Mouse (Mus musculus): ENCODE results near the gene Pgbd1. TPM values are rescaled to one million over a fixed set of nuclear protein-coding genes. Genes with fewer than 3 reads are reported as not detected.
"Not testable (repeated sequence)": the region's sequence is repeated elsewhere in the genome, so short reads cannot be mapped to it uniquely, and the experiment has no call there.

Gene Pgbd1
- total and polyA plus RNA-seq, 3 experiments: 0.25 to 0.35 TPM; not detected in 1

DNA sequence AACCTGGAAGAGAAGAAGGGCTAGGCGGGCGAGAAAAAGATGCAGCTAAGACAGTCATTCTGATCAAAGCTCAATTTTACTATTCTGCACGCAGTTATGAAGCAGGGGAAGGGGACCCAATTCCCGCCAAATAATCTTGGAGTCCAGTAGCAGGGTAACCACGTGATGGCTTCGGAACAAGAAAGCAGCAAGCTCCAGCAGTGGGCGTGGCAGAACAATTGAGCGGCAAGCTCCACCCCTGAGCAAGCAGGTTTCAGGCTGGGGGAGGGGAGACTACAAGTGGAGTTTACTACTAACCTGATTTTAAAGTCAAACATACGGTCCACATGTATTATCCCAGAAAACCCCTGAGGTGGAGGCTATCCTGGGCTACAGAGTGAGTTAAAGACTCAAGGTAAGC lies 21.7 kb upstream of the Pgbd1 start:
- H3K36me3 ChIP-seq (ENCODE audit: control insufficient read depth in 1 of 2, insufficient read depth in 2 of 2, low read length in 2 of 2); H3K27me3 ChIP-seq (ENCODE audit: control insufficient read depth in 1 of 2, insufficient read depth in 2 of 2, low read length in 2 of 2); H3K9me3 ChIP-seq (replicated peaks; ENCODE audit: insufficient read depth, low read length); H3K9ac ChIP-seq (ENCODE audit: control insufficient read depth, low read depth, low read length, poor library complexity, severe bottlenecking); H3K4me1 ChIP-seq (ENCODE audit: control insufficient read depth in 1 of 2, insufficient read depth in 2 of 2, low read length in 2 of 2); H3K79me2 ChIP-seq (ENCODE audit: control insufficient read depth, insufficient read depth, low read length, poor library complexity); DNase-seq (ENCODE audit: low read depth, low spot score); H3K27ac ChIP-seq (ENCODE audit: control insufficient read depth, low read depth, low read length); H3K4me3 ChIP-seq (ENCODE audit: control insufficient read depth in 1 of 2, insufficient read depth in 1 of 2, low read depth in 2 of 2, low read length in 2 of 2): not testable (repeated sequence)

DNA sequence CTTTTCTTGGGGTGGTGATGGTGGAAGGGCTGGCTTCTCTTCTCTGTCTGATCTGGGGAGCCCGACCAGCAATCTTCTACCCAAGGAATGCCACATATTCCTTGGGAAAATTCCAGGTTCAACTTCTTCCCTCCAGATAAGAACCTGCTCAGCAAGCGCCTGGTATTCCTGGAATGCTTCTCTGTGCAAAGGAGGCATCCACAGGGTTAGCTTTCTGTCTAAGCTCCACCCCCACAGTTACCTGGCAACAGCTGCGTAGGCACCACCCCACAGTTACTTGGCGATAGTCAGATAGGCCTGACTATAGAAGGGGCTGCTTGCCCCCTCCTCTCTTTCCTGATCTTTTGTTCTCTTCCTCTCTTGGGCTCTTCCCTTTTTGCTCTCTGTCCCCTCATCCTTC lies 15.5 kb upstream of the Pgbd1 start:
- no peak overlapping the region for H3K9ac ChIP-seq (ENCODE audit: control insufficient read depth, low read depth, low read length, poor library complexity, severe bottlenecking)
- peaks cover 2% of the 10 kb centered on the region for H3K79me2 ChIP-seq (ENCODE audit: control insufficient read depth, insufficient read depth, low read length, poor library complexity)
- no peak for TF ChIP-seq USF2 (IDR thresholded peaks at IDR 0.05; ENCODE audit: borderline replicate concordance in 1 of 2, insufficient read depth in 1 of 2, low read depth in 1 of 2, low read length in 2 of 2)
- TF ChIP-seq UBTF (IDR thresholded peaks at IDR 0.05; ENCODE audit: borderline replicate concordance, insufficient read depth, low read depth, low read length): no peak
- TF ChIP-seq SIN3A (IDR thresholded peaks at IDR 0.05; ENCODE audit: low read length): no peak
- no peak for TF ChIP-seq MYC (IDR thresholded peaks at IDR 0.05; ENCODE audit: low read depth, low read length)
- TF ChIP-seq ZC3H11A (IDR thresholded peaks at IDR 0.05; ENCODE audit: low read depth, low read length): no peak
- TF ChIP-seq RCOR1 (IDR thresholded peaks at IDR 0.05; ENCODE audit: low read depth, low read length): no peak
- TF ChIP-seq MAZ (IDR thresholded peaks at IDR 0.05; ENCODE audit: low read depth, low read length): no peak
- TF ChIP-seq MAFK (IDR thresholded peaks at IDR 0.05; ENCODE audit: borderline replicate concordance, low read depth, low read length): no peak
- no peak overlapping the region for H3K4me3 ChIP-seq (ENCODE audit: control insufficient read depth in 1 of 2, insufficient read depth in 1 of 2, low read depth in 2 of 2, low read length in 2 of 2)
- H3K4me1 ChIP-seq (ENCODE audit: control insufficient read depth in 1 of 2, insufficient read depth in 2 of 2, low read length in 2 of 2): peaks cover 3 to 6% of the 10 kb centered on the region in 2 experiments; a peak in 2 of 4 replicates
- peaks cover 6% of the 10 kb centered on the region in 2 experiments for H3K27me3 ChIP-seq (ENCODE audit: control insufficient read depth in 1 of 2, insufficient read depth in 2 of 2, low read length in 2 of 2)
- no peaks in the 10 kb centered on the region for H3K9me3 ChIP-seq (replicated peaks; ENCODE audit: insufficient read depth, low read length)
- DNase-seq (ENCODE audit: low read depth, low spot score): no peak
- peaks cover 0 to 8% of the 10 kb centered on the region in 2 experiments; a peak in 2 of 4 replicates for H3K36me3 ChIP-seq (ENCODE audit: control insufficient read depth in 1 of 2, insufficient read depth in 2 of 2, low read length in 2 of 2)
- no peak overlapping the region for H3K27ac ChIP-seq (ENCODE audit: control insufficient read depth, low read depth, low read length)

DNA sequence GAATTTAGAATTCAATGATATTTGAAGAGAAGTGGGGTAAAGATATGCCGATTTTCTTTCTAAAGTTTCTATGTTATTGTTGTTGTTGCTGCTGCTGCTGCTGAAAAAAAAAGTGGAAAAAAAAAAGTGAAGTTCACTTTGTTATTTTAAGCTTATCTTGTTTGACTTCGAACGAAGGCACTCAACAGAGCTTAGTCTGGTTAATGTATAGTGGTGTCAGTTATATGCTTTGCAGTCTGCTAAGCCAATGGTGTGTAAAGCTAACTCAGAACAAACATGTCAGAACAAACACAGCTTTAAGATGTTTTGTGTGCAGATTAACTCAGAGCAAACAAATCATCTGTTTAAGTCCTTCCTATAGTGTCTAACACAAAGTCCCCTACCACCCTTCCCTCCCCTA lies 13.3 kb upstream of the Pgbd1 start:
- Histone ChIP-seq H3K9me3 (replicated peaks; ENCODE audit: insufficient read depth, low read length) (no peaks in the 10 kb centered on the region), H3K27me3 (ENCODE audit: control insufficient read depth in 1 of 2, insufficient read depth in 2 of 2, low read length in 2 of 2) (peaks cover 2 to 3% of the 10 kb centered on the region in 2 experiments; a peak in 3 of 4 replicates), H3K4me1 (ENCODE audit: control insufficient read depth in 1 of 2, insufficient read depth in 2 of 2, low read length in 2 of 2) (peaks cover 3 to 6% of the 10 kb centered on the region in 2 experiments; a peak in 2 of 4 replicates), H3K27ac (ENCODE audit: control insufficient read depth, low read depth, low read length) (no peak overlapping the region), H3K9ac (ENCODE audit: control insufficient read depth, low read depth, low read length, poor library complexity, severe bottlenecking) (no peak overlapping the region), H3K79me2 (ENCODE audit: control insufficient read depth, insufficient read depth, low read length, poor library complexity) (peaks cover 2% of the 10 kb centered on the region), H3K4me3 (ENCODE audit: control insufficient read depth in 1 of 2, insufficient read depth in 1 of 2, low read depth in 2 of 2, low read length in 2 of 2) (peak overlapping the region in 1 of 2 experiments; percentile 65; a peak in 2 of 4 replicates), H3K36me3 (ENCODE audit: control insufficient read depth in 1 of 2, insufficient read depth in 2 of 2, low read length in 2 of 2) (peaks cover 0 to 8% of the 10 kb centered on the region in 2 experiments; a peak in 2 of 4 replicates)
- peak; percentile 30 for DNase-seq (ENCODE audit: low read depth, low spot score)
- TF ChIP-seq CHD1 (IDR thresholded peaks at IDR 0.05; ENCODE audit: low read depth, low read length): no peak
- peak; percentile 81 for TF ChIP-seq ZNF384 (IDR thresholded peaks at IDR 0.05; ENCODE audit: low read depth, low read length)
- TF ChIP-seq EP300 (IDR thresholded peaks at IDR 0.05; ENCODE audit: low read depth in 1 of 2, low read length in 2 of 2): no peak
- TF ChIP-seq USF1 (IDR thresholded peaks at IDR 0.05; ENCODE audit: low read depth, low read length): no peak
- no peak for TF ChIP-seq JUND (IDR thresholded peaks at IDR 0.05; ENCODE audit: low read depth, low read length)
- TF ChIP-seq TAL1 (IDR thresholded peaks at IDR 0.05; ENCODE audit: low read length): no peak
- no peak for TF ChIP-seq POLR2A (IDR thresholded peaks at IDR 0.05; ENCODE audit: control insufficient read depth in 1 of 2, insufficient read depth in 1 of 2, low read depth in 1 of 2, low read length in 2 of 2, poor library complexity in 1 of 2)
- no peak for TF ChIP-seq MEF2A (IDR thresholded peaks at IDR 0.05; ENCODE audit: extremely low read depth, insufficient replicate concordance, low read depth, low read length, poor library complexity, severe bottlenecking)
- TF ChIP-seq CHD2 (IDR thresholded peaks at IDR 0.05; ENCODE audit: low read length): no peak
- TF ChIP-seq GATA1 (IDR thresholded peaks at IDR 0.05; ENCODE audit: low read depth, low read length): 0 out of 2 replicates have a peak, but pooled peaks have one; percentile 9
- TF ChIP-seq TCF12 (IDR thresholded peaks at IDR 0.05; ENCODE audit: low read depth, low read length): no peak
- no peak for TF ChIP-seq POLR2AphosphoS5 (IDR thresholded peaks at IDR 0.05; ENCODE audit: borderline replicate concordance, low read depth, low read length)
- no peak for TF ChIP-seq MAX (IDR thresholded peaks at IDR 0.05; ENCODE audit: low read length)
- no peak for TF ChIP-seq TBP (IDR thresholded peaks at IDR 0.05; ENCODE audit: low read depth, low read length)
- no peak for TF ChIP-seq UBTF (IDR thresholded peaks at IDR 0.05; ENCODE audit: borderline replicate concordance, insufficient read depth, low read depth, low read length)
- TF ChIP-seq RAD21 (IDR thresholded peaks at IDR 0.05; ENCODE audit: low read depth, low read length): no peak
- TF ChIP-seq MXI1 (IDR thresholded peaks at IDR 0.05; ENCODE audit: low read depth, low read length): no peak
